Mouse (Mus musculus): ENCODE data around the gene Tmem120b. TPM values are rescaled to one million over a fixed set of nuclear protein-coding genes. Genes with fewer than 3 reads are reported as not detected.
A peak's percentile ranks its signal among the peaks of the same experiment; 100 is the strongest.

Gene Tmem120b
- 10 to 100 TPM; 17.8 to 19.6 TPM for total RNA-seq (2021)
- long read RNA-seq, experiment 1, partial matches to known transcripts = 0 of 14 reads
- long read RNA-seq, experiment 1, other reads (novel, unspliced or antisense) = 10 of 14 reads
- long read RNA-seq, experiment 2, transcript Tmem120b-201 (12 exons, 2,164 nt) = major isoform, 6 of 9 reads
- long read RNA-seq, experiment 2, partial matches to known transcripts = 1 of 9 reads
- long read RNA-seq, experiment 2, other reads (novel, unspliced or antisense) = 2 of 9 reads

GRCm38 (mm10) chr5:123068115-123068514, at the start of gene Tmem120b:
Gene Tmem120b, plus strand, starts transcription at chr5:123068415.
- Histone ChIP-seq H3K27ac (no peak within 1 kb of the TSS), H3K4me3 (no peak within 1 kb of the TSS)
- DNase-seq (ENCODE audit: low spot score in 2 of 2) = no peak
- no peak for TF ChIP-seq CTCF (conservative IDR thresholded peaks at IDR 0.05)

GRCm38 (mm10) chr5:123019336-123020016, 48.7 kb upstream of the Tmem120b start:
- DNase-seq (ENCODE audit: low spot score in 2 of 2) = no peak
- H3K27ac ChIP-seq = peak overlapping the region; percentile 84
- H3K4me3 ChIP-seq = no peak overlapping the region
- TF ChIP-seq CTCF (conservative IDR thresholded peaks at IDR 0.05) = no peak

GRCm38 (mm10) chr5:123020426-123020825, 47.8 kb upstream of the Tmem120b start:
- no peak for TF ChIP-seq CTCF (conservative IDR thresholded peaks at IDR 0.05)
- DNase-seq (ENCODE audit: low spot score in 2 of 2) = no peak
- H3K27ac ChIP-seq = peak overlapping the region; percentile 84; the same call in 1 of the 2 replicates

GRCm38 (mm10) chr5:123021438-123021837, 46.8 kb upstream of the Tmem120b start:
- no peak for DNase-seq (ENCODE audit: low spot score in 2 of 2)
- no peak for TF ChIP-seq CTCF (conservative IDR thresholded peaks at IDR 0.05)
- Histone ChIP-seq H3K27ac (no peak overlapping the region), H3K4me3 (no peak overlapping the region)

More at GRCm38 (mm10) chr5:123020426-123020825, 47.8 kb upstream of the Tmem120b start:
- no peak overlapping the region for H3K4me3 ChIP-seq

- Histone ChIP-seq H3K4me3 (no peak overlapping the region), H3K27ac (no peak overlapping the region)
- DNase-seq (ENCODE audit: low spot score in 2 of 2) = no peak
- TF ChIP-seq CTCF (conservative IDR thresholded peaks at IDR 0.05) = no peak
Measured at GRCm38 (mm10) chr5:123023049-123023448, 45.2 kb upstream of the Tmem120b start.

GRCm38 (mm10) chr5:123024312-123024711, 43.9 kb upstream of the Tmem120b start:
- TF ChIP-seq CTCF (conservative IDR thresholded peaks at IDR 0.05) = no peak
- no peak overlapping the region for H3K27ac ChIP-seq
- H3K4me3 ChIP-seq = no peak overlapping the region
- DNase-seq (ENCODE audit: low spot score in 2 of 2) = no peak

GRCm38 (mm10) chr5:123024965-123025573, 43.1 kb upstream of the Tmem120b start:
- H3K4me3 ChIP-seq = no peak overlapping the region
- TF ChIP-seq CTCF (conservative IDR thresholded peaks at IDR 0.05) = no peak
- peak overlapping the region; percentile 18; the same call in 1 of the 2 replicates for H3K27ac ChIP-seq
- no peak for DNase-seq (ENCODE audit: low spot score in 2 of 2)

- H3K4me3 ChIP-seq = no peak overlapping the region
- no peak overlapping the region for H3K27ac ChIP-seq
- no peak for DNase-seq (ENCODE audit: low spot score in 2 of 2)
- no peak for TF ChIP-seq CTCF (conservative IDR thresholded peaks at IDR 0.05)
Measured at GRCm38 (mm10) chr5:123026414-123026813, 41.8 kb upstream of the Tmem120b start.

- DNase-seq (ENCODE audit: low spot score in 2 of 2) = no peak
- TF ChIP-seq CTCF (conservative IDR thresholded peaks at IDR 0.05) = no peak
- no peak overlapping the region for H3K4me3 ChIP-seq
- H3K27ac ChIP-seq = no peak overlapping the region
Measured at GRCm38 (mm10) chr5:123027436-123027835, 40.8 kb upstream of the Tmem120b start.

- no peak overlapping the region for H3K4me3 ChIP-seq
- no peak for TF ChIP-seq CTCF (conservative IDR thresholded peaks at IDR 0.05)
- no peak overlapping the region; the same call in 1 of the 2 replicates for H3K27ac ChIP-seq
- no peak for DNase-seq (ENCODE audit: low spot score in 2 of 2)
Measured at GRCm38 (mm10) chr5:123029729-123030128, 38.5 kb upstream of the Tmem120b start.

- no peak overlapping the region for H3K4me3 ChIP-seq
- DNase-seq (ENCODE audit: low spot score in 2 of 2) = no peak
- TF ChIP-seq CTCF (conservative IDR thresholded peaks at IDR 0.05) = peak; percentile 28
- no peak overlapping the region for H3K27ac ChIP-seq
Measured at GRCm38 (mm10) chr5:123031312-123031711, 36.9 kb upstream of the Tmem120b start.

GRCm38 (mm10) chr5:123033646-123034160, 34.5 kb upstream of the Tmem120b start:
- DNase-seq (ENCODE audit: low spot score in 2 of 2) = no peak
- no peak for TF ChIP-seq CTCF (conservative IDR thresholded peaks at IDR 0.05)
- no peak overlapping the region for H3K27ac ChIP-seq
- no peak overlapping the region for H3K4me3 ChIP-seq

- Histone ChIP-seq H3K27ac (no peak overlapping the region), H3K4me3 (no peak overlapping the region)
- no peak for TF ChIP-seq CTCF (conservative IDR thresholded peaks at IDR 0.05)
- DNase-seq (ENCODE audit: low spot score in 2 of 2) = no peak
Measured at GRCm38 (mm10) chr5:123035089-123035488, 33.1 kb upstream of the Tmem120b start.

Measured in layer of hippocampus, adult 2 months (tissue).